Mouse (Mus musculus): Measurements from ENCODE around the gene Sergef.

Gene Sergef

GRCm38 (mm10) chr7:46616429-46617005 lies 23.1 kb downstream of the Sergef start:
- no peak for DNase-seq (ENCODE audit: low spot score in 2 of 2)

- DNase-seq (ENCODE audit: low spot score in 2 of 2), result no peak
These were observed 24.2 kb downstream of the Sergef start for GRCm38 (mm10) chr7:46615256-46615977.

- no peak for DNase-seq (ENCODE audit: low spot score in 2 of 2)
These were observed 25.3 kb downstream of the Sergef start for GRCm38 (mm10) chr7:46614263-46614662.

GRCm38 (mm10) chr7:46613091-46613490 lies 26.5 kb downstream of the Sergef start:
- no peak for DNase-seq (ENCODE audit: low spot score in 2 of 2)

- DNase-seq (ENCODE audit: low spot score in 2 of 2), result no peak
These were observed 27.1 kb downstream of the Sergef start for GRCm38 (mm10) chr7:46612421-46612937.

GRCm38 (mm10) chr7:46611970-46612369 lies 27.6 kb downstream of the Sergef start:
- DNase-seq (ENCODE audit: low spot score in 2 of 2), result peak in 1 of 2 experiments; percentile 37

GRCm38 (mm10) chr7:46609317-46609716 lies 30.3 kb downstream of the Sergef start:
- DNase-seq (ENCODE audit: low spot score in 2 of 2), result no peak

- DNase-seq (ENCODE audit: low spot score in 2 of 2), result peak; percentile 51 to 76
These were observed 32.1 kb downstream of the Sergef start for GRCm38 (mm10) chr7:46607428-46608055.

- DNase-seq (ENCODE audit: low spot score in 2 of 2), result no peak
These were observed 32.6 kb downstream of the Sergef start for GRCm38 (mm10) chr7:46607031-46607426.

GRCm38 (mm10) chr7:46606391-46607030 lies 33.1 kb downstream of the Sergef start:
- DNase-seq (ENCODE audit: low spot score in 2 of 2), result peak; percentile 72 to 80

GRCm38 (mm10) chr7:46603051-46603450 lies 36.6 kb downstream of the Sergef start:
- DNase-seq (ENCODE audit: low spot score in 2 of 2), result no peak

GRCm38 (mm10) chr7:46602079-46602478 lies 37.5 kb downstream of the Sergef start:
- no peak for DNase-seq (ENCODE audit: low spot score in 2 of 2)

- no peak for DNase-seq (ENCODE audit: low spot score in 2 of 2)
These were observed 38.5 kb downstream of the Sergef start for GRCm38 (mm10) chr7:46601097-46601496.

GRCm38 (mm10) chr7:46597006-46597405 lies 42.6 kb downstream of the Sergef start:
- DNase-seq (ENCODE audit: low spot score in 2 of 2), result no peak

- DNase-seq (ENCODE audit: low spot score in 2 of 2), result no peak
These were observed 48.1 kb downstream of the Sergef start for GRCm38 (mm10) chr7:46591546-46591945.

GRCm38 (mm10) chr7:46589181-46589580 lies 50.4 kb downstream of the Sergef start:
- no peak for DNase-seq (ENCODE audit: low spot score in 2 of 2)

GRCm38 (mm10) chr7:46588005-46588404 lies 51.6 kb downstream of the Sergef start:
- no peak for DNase-seq (ENCODE audit: low spot score in 2 of 2)

GRCm38 (mm10) chr7:46587466-46587865 lies 52.1 kb downstream of the Sergef start:
- DNase-seq (ENCODE audit: low spot score in 2 of 2), result peak; percentile 75 to 81

- peak in 1 of 2 experiments; percentile 41 for DNase-seq (ENCODE audit: low spot score in 2 of 2)
These were observed 52.9 kb downstream of the Sergef start for GRCm38 (mm10) chr7:46586621-46587216.

- no peak for DNase-seq (ENCODE audit: low spot score in 2 of 2)
These were observed 56.9 kb downstream of the Sergef start for GRCm38 (mm10) chr7:46582750-46583149.

- DNase-seq (ENCODE audit: low spot score in 2 of 2), result peak in 1 of 2 experiments; percentile 37
These were observed 58.2 kb downstream of the Sergef start for GRCm38 (mm10) chr7:46581358-46581930.

All from frontal cortex, postnatal 36 days (tissue).